Mouse (Mus musculus): Measurements from ENCODE around the gene Foxn4. TPM values are rescaled to one million over a fixed set of nuclear protein-coding genes. Genes with fewer than 3 reads are reported as not detected.

Gene Foxn4
- polyA plus RNA-seq, 1 experiment from 2014 or later: 4.2 TPM

GRCm38 (mm10) chr5:114268646-114269045 is 5.0 kb downstream of the Foxn4 start:
- DNase-seq (ENCODE audit: low spot score): no peak
- H3K4me3 ChIP-seq: no peak overlapping the region
- H3K36me3 ChIP-seq: no peaks in the 10 kb centered on the region
- no peaks in the 10 kb centered on the region for H3K9me3 ChIP-seq
- no peak overlapping the region for H3K27ac ChIP-seq
- 49% methylated on average over 7 of the region's 7 CpGs for WGBS
- peaks cover 85% of the 10 kb centered on the region for H3K27me3 ChIP-seq (ENCODE audit: insufficient read depth, poor library complexity, severe bottlenecking)
- peaks cover 59% of the 10 kb centered on the region for H3K4me1 ChIP-seq (replicated peaks)

DNA sequence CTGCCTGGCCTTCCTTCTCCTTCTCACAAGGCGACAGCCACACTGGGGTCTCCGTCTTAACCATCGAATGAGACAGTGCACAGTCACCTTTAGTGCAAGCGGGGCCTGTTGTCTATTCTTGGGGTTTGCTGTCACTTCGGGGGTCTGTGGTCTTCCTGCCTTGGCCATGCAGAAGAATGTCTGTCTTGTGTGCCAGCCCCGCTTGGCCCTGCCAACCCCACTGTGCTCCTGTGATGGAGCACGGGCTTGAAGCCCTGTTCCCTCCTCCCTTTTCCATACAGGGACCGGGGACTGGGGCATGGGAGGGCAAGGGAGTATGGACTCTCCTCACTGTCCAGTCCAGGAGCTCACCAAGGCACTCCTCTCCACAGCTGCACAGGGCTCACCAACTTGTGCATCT is 8.8 kb downstream of the Foxn4 start:
- Histone ChIP-seq H3K27me3 (ENCODE audit: insufficient read depth, poor library complexity, severe bottlenecking) (peaks cover 53% of the 10 kb centered on the region), H3K9me3 (no peaks in the 10 kb centered on the region), H3K36me3 (no peaks in the 10 kb centered on the region), H3K4me1 (replicated peaks) (peaks cover 44% of the 10 kb centered on the region), H3K27ac (0 out of 2 replicates have a peak overlapping the region, but pooled peaks have one; percentile 6), H3K4me3 (no peak overlapping the region)
- 87% methylated on average over 8 of the region's 8 CpGs for WGBS
- DNase-seq (ENCODE audit: low spot score): no peak

DNA sequence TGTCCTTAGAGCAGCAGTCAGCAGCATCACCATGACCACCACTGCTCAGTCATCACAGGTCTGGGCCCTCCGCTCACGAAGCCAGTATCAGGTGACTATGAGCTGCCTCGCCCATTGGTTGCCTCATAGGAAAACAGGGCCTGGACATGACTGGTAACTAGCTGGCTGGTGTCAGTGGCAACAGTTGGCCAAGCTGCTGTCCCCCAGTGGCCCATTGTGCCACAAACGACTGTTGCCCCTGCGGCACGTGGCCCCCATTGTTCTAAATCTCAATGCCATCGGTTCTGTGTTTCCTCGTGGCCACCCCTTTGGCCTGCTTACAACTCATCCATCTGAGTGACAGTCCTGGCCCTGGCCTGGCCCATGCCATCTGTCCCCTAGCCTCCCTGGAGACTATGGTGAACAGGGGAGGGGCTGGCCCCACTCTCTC is 9.6 kb downstream of the Foxn4 start:
- WGBS: 61% methylated on average over 8 of the region's 8 CpGs
- DNase-seq (ENCODE audit: low spot score): peak; percentile 69
- peak overlapping the region; percentile 10; the same call in 1 of the 2 replicates for H3K27ac ChIP-seq
- peaks cover 49% of the 10 kb centered on the region for H3K27me3 ChIP-seq (ENCODE audit: insufficient read depth, poor library complexity, severe bottlenecking)
- H3K4me3 ChIP-seq: no peak overlapping the region
- H3K36me3 ChIP-seq: no peaks in the 10 kb centered on the region
- peaks cover 37% of the 10 kb centered on the region for H3K4me1 ChIP-seq (replicated peaks)
- H3K9me3 ChIP-seq: no peaks in the 10 kb centered on the region

DNA sequence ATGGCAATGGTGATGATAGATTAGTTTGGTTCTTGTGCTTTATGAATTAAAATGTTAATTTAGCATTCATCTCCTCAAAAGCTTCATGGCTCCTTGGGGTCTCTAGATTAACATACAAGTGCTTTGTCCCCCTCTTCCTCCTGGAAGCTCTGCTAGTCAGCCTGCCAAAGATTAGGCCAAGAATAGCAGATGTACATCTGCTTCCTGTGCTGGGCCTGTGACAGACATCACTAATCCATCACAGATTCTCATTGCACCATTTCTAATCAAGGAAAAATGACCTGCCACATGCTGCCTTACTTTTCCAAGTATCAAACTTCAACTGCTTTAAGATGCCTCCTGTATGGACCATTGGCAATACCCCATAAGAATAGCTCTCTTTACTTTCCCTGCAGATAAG is 12.1 kb downstream of the Foxn4 start:
- Histone ChIP-seq H3K27ac (no peak overlapping the region), H3K4me1 (replicated peaks) (peaks cover 37% of the 10 kb centered on the region), H3K4me3 (no peak overlapping the region), H3K9me3 (no peaks in the 10 kb centered on the region), H3K27me3 (ENCODE audit: insufficient read depth, poor library complexity, severe bottlenecking) (peaks cover 32% of the 10 kb centered on the region; the same call in 1 of the 2 replicates), H3K36me3 (no peaks in the 10 kb centered on the region)
- DNase-seq (ENCODE audit: low spot score): no peak

DNA sequence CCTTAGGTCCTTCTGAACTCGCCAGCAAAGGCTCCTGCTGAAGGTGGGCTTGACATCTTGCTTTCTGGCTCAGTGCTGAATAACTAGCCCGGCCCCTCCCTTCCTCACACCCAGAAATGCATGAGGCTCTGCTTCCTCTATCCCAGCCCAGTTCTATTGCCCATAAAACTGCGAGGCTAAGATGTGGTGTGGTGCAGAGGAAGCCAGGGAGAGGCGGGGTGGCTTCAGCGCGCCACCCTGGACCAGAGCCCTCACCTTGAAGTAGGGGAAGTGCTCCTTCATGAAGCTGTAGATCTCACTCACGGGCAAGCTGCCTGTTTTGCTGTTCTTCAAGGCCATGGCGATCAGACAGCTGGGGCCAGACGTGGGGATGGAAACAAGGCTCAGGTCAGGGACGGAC is 14.1 kb downstream of the Foxn4 start:
- WGBS: 78% methylated on average over 10 of the region's 10 CpGs
- no peaks in the 10 kb centered on the region for H3K36me3 ChIP-seq

GRCm38 (mm10) chr5:114248174-114248589 is 25.4 kb downstream of the Foxn4 start:
- 23% methylated on average over 14 of the region's 14 CpGs for WGBS
- H3K9me3 ChIP-seq: no peaks in the 10 kb centered on the region
- DNase-seq (ENCODE audit: low spot score): peak; percentile 83
- H3K4me3 ChIP-seq: peak overlapping the region; percentile 28; the same call in 1 of the 2 replicates
- H3K27ac ChIP-seq: peak overlapping the region; percentile 42
- H3K4me1 ChIP-seq (replicated peaks): peaks cover 13% of the 10 kb centered on the region
- H3K36me3 ChIP-seq: no peaks in the 10 kb centered on the region
- H3K27me3 ChIP-seq (ENCODE audit: insufficient read depth, poor library complexity, severe bottlenecking): peaks cover 31% of the 10 kb centered on the region

More for the DNA sequence above, 14.1 kb downstream of the Foxn4 start:
- H3K27ac ChIP-seq: no peak overlapping the region
- no peaks in the 10 kb centered on the region for H3K9me3 ChIP-seq
- no peak overlapping the region for H3K4me3 ChIP-seq
- DNase-seq (ENCODE audit: low spot score): no peak
- H3K27me3 ChIP-seq (ENCODE audit: insufficient read depth, poor library complexity, severe bottlenecking): peaks cover 37% of the 10 kb centered on the region
- H3K4me1 ChIP-seq (replicated peaks): peaks cover 38% of the 10 kb centered on the region

DNA sequence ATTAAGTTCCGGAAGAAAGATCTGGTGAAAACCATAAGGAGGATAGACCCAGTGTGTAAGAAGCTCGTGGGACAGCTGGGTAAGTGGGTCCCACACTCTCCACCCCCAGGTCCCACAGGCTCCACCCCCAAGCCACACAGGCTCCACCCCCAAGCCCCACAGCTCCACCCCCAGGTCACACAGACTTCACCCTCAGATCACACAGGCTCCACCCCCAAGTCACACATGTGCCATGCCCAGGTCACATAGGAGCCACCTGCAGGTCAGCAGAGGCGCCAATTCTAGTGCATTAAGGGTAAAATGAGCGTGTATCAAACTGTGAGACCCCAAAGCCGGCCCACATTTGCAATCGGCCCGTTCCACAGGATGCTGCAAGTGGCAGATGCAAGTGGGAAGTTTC is 27.1 kb downstream of the Foxn4 start:
- no peak overlapping the region for H3K27ac ChIP-seq
- 82% methylated on average over 7 of the region's 7 CpGs for WGBS
- no peaks in the 10 kb centered on the region for H3K36me3 ChIP-seq
- peaks cover 13% of the 10 kb centered on the region for H3K4me1 ChIP-seq (replicated peaks)
- DNase-seq (ENCODE audit: low spot score): no peak
- H3K4me3 ChIP-seq: no peak overlapping the region
- H3K27me3 ChIP-seq (ENCODE audit: insufficient read depth, poor library complexity, severe bottlenecking): peaks cover 19% of the 10 kb centered on the region
- H3K9me3 ChIP-seq: no peaks in the 10 kb centered on the region

DNA sequence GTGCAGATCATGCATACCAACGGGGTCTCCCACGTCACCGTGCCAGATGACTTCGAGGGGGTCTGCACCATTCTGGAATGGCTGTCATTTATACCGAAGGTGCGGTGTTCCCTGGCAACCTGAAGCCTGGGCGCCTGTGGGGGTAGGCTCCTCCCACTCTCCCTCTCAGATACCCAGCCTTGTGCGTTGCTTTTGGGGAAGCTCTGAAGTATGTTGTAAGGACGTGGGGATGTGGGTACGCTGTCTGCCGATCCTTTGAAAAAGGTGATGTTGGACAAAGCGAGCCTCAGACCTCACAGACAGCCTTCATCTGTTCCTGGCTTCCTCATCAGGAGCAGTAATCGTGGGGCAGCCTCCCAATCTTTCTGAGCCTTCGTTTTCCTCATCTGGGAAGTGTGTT is 33.9 kb downstream of the Foxn4 start:
- no peaks in the 10 kb centered on the region for H3K36me3 ChIP-seq
- 49% methylated on average over 14 of the region's 14 CpGs for WGBS

GRCm38 (mm10) chr5:114238924-114239323 is 34.7 kb downstream of the Foxn4 start:
- DNase-seq (ENCODE audit: low spot score): no peak
- Histone ChIP-seq H3K27me3 (ENCODE audit: insufficient read depth, poor library complexity, severe bottlenecking) (0 out of 2 replicates have a peak, but pooled peaks cover 3% of the 10 kb centered on the region), H3K27ac (no peak overlapping the region), H3K36me3 (no peaks in the 10 kb centered on the region), H3K9me3 (no peaks in the 10 kb centered on the region), H3K4me1 (replicated peaks) (no peaks in the 10 kb centered on the region), H3K4me3 (no peak overlapping the region)
- 29% methylated on average over 7 of the region's 7 CpGs for WGBS

More for the DNA sequence above, 33.9 kb downstream of the Foxn4 start:
- DNase-seq (ENCODE audit: low spot score): no peak
- no peaks in the 10 kb centered on the region for H3K4me1 ChIP-seq (replicated peaks)
- H3K4me3 ChIP-seq: no peak overlapping the region
- H3K9me3 ChIP-seq: no peaks in the 10 kb centered on the region
- H3K27me3 ChIP-seq (ENCODE audit: insufficient read depth, poor library complexity, severe bottlenecking): 0 out of 2 replicates have a peak, but pooled peaks cover 3% of the 10 kb centered on the region
- H3K27ac ChIP-seq: no peak overlapping the region

- no peak overlapping the region for H3K27ac ChIP-seq
- no peaks in the 10 kb centered on the region for H3K36me3 ChIP-seq
- WGBS: 82% methylated on average over 5 of the region's 5 CpGs
- H3K4me3 ChIP-seq: no peak overlapping the region
- H3K27me3 ChIP-seq (ENCODE audit: insufficient read depth, poor library complexity, severe bottlenecking): no peaks in the 10 kb centered on the region
- H3K4me1 ChIP-seq (replicated peaks): no peaks in the 10 kb centered on the region
- no peak for DNase-seq (ENCODE audit: low spot score)
- peaks cover 24% of the 10 kb centered on the region for H3K9me3 ChIP-seq
These were observed 44.7 kb downstream of the Foxn4 start for GRCm38 (mm10) chr5:114228901-114229300.

DNA sequence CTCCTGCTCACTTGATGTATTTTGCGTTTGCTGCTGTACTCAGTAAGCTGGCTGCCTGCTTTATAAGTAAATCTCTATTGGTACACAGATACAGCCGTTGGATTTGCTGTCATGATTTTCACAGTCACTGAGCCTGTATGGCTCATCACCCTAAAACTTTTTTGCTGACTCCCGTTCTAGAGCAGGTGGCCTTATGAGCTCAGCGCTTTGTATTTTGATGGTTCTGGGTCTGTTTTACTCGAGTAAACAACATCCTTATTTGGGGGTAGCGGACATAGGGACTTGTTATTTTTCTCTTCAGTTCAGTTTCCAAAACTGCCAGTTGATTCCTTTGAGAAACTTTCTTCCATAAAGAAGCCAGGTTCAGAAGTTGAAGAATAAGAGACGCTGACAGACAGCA is 47.6 kb downstream of the Foxn4 start:
- H3K27me3 ChIP-seq (ENCODE audit: insufficient read depth, poor library complexity, severe bottlenecking): no peaks in the 10 kb centered on the region
- H3K9me3 ChIP-seq: peaks cover 24% of the 10 kb centered on the region
- 95% methylated on average over 7 of the region's 7 CpGs for WGBS
- no peak overlapping the region for H3K27ac ChIP-seq
- no peaks in the 10 kb centered on the region for H3K36me3 ChIP-seq
- no peak overlapping the region for H3K4me3 ChIP-seq
- no peaks in the 10 kb centered on the region for H3K4me1 ChIP-seq (replicated peaks)
- DNase-seq (ENCODE audit: low spot score): no peak

DNA sequence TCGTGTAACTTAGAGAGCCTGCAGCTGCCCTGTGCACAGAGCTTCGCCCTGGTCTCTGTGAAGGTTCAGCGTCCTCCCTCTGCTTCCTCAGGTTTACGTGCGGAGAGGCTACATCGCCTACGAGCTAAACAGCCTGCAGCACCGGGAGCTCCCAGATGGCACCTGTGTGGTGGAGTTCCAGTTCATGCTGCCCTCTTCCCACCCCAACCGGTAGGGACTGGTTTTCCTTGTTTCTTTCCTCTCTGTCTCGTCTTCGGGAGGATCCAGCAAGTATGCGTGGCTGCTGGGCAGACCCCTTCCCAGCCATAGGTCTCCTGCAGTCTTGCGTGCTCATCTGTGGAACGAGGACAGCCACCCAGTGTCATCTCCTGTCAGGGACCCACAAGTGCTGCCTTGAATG is 54.8 kb downstream of the Foxn4 start:
- WGBS: 81% methylated on average over 14 of the region's 14 CpGs
- Histone ChIP-seq H3K27ac (no peak overlapping the region), H3K9me3 (no peaks in the 10 kb centered on the region), H3K4me3 (no peak overlapping the region), H3K4me1 (replicated peaks) (no peaks in the 10 kb centered on the region), H3K27me3 (ENCODE audit: insufficient read depth, poor library complexity, severe bottlenecking) (no peaks in the 10 kb centered on the region), H3K36me3 (no peaks in the 10 kb centered on the region)
- no peak for DNase-seq (ENCODE audit: low spot score)

DNA sequence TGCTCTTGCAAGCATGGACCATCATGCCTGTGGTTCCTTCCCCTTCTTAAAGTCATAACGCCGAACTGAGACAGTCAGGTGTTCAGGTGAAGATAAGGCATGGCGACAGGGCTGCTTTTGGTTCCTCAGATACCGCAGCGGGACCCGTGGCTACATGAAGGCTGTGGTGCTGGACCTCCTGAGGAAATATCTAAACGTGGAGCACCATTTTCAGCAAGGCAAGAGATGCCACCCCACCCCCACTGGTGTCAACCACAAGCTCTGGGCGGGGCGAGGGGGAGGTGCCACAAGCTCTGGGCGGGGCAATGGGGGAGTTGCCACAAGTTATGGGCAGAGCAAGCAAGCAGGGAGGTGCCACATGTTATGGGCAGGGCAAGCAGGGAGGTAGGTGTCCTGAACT is 60.4 kb downstream of the Foxn4 start:
- no peak for DNase-seq (ENCODE audit: low spot score)
- Histone ChIP-seq H3K36me3 (no peaks in the 10 kb centered on the region), H3K4me1 (replicated peaks) (no peaks in the 10 kb centered on the region), H3K27me3 (ENCODE audit: insufficient read depth, poor library complexity, severe bottlenecking) (no peaks in the 10 kb centered on the region), H3K27ac (no peak overlapping the region), H3K4me3 (no peak overlapping the region), H3K9me3 (no peaks in the 10 kb centered on the region)
- 71% methylated on average over 10 of the region's 10 CpGs for WGBS

GRCm38 (mm10) chr5:114206158-114206557 is 67.4 kb downstream of the Foxn4 start:
- Histone ChIP-seq H3K27ac (no peak overlapping the region), H3K27me3 (ENCODE audit: insufficient read depth, poor library complexity, severe bottlenecking) (no peaks in the 10 kb centered on the region), H3K4me3 (no peak overlapping the region), H3K9me3 (no peaks in the 10 kb centered on the region), H3K36me3 (no peaks in the 10 kb centered on the region), H3K4me1 (replicated peaks) (no peaks in the 10 kb centered on the region)
- no peak for DNase-seq (ENCODE audit: low spot score)
- 76% methylated on average over 2 of the region's 2 CpGs for WGBS

All from hindbrain, embryonic 10.5 days (tissue).